Comparison of ENCODE assay signal across 8 mouse cellular contexts in the genomic region with DNA sequence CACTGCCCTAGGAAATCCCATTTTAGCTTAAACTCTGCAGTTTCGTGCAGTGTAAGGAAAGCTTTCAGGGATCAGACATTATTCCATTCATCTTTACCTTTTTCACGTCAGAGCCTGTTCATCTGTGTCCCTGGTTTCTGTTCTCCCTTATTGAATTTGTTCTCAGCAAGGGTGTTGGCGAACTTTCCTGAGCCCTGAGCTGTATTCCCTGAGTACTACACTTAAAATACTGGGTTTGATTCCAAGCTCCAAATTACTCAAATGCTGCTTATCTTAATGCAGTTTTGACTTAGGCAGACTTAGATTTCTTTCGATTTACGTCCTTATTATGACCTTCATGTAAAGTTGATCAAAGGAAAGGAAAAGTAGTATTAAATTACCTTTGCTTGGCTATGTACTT. TPM values are rescaled to one million over a fixed set of nuclear protein-coding genes. Genes with fewer than 3 reads are reported as not detected.
DNase-seq lines count a peak whose midpoint lies in the region; ATAC-seq lines count a peak whose summit lies in the region.

No protein-coding gene starts in this region.

- no peaks in the 10 kb centered on the region for H3K27me3 ChIP-seq in kidney, embryonic 16.5 days (ENCODE audit: insufficient read depth, low read length)
- no peaks in the 10 kb centered on the region for H3K27me3 ChIP-seq in embryonic facial prominence, embryonic 10.5 days (replicated peaks; ENCODE audit: low read depth, poor library complexity, severe bottlenecking)
- H3K27me3 ChIP-seq in midbrain, embryonic 15.5 days (replicated peaks): no peaks in the 10 kb centered on the region

- no peak for DNase-seq in kidney, postnatal 36 days
- DNase-seq in embryonic facial prominence, embryonic 10.5 days (ENCODE audit: low spot score): no peak
- DNase-seq in hindlimb bud, embryonic 11.5 days (ENCODE audit: extremely low spot score, low read depth, low spot score): peak; percentile 5
- DNase-seq in cerebellum, postnatal 25 days: no peak
- no peak for DNase-seq in thymus, postnatal 4 days

- ATAC-seq in kidney, embryonic 16.5 days (ENCODE audit: low FRiP score, low TSS enrichment): no peak
- no peak for ATAC-seq in midbrain, embryonic 15.5 days (replicated peaks)
- ATAC-seq in megakaryocyte-erythroid progenitor cell, adult 5-6 weeks (replicated peaks; ENCODE audit: low FRiP score, low TSS enrichment, poor library complexity, severe bottlenecking): no peak

- no peaks in the 10 kb centered on the region for H3K36me3 ChIP-seq in kidney, embryonic 16.5 days (ENCODE audit: insufficient read depth, low read length)
- peaks cover 2% of the 10 kb centered on the region for H3K36me3 ChIP-seq in embryonic facial prominence, embryonic 10.5 days (replicated peaks)
- H3K36me3 ChIP-seq in midbrain, embryonic 15.5 days (replicated peaks): no peaks in the 10 kb centered on the region

- peak overlapping the region; percentile 97 for H3K9ac ChIP-seq in kidney, embryonic 16.5 days (replicated peaks; ENCODE audit: low read length)
- H3K9ac ChIP-seq in midbrain, embryonic 15.5 days: peak overlapping the region; percentile 84

- peak overlapping the region; percentile 97 for H3K4me3 ChIP-seq in kidney, embryonic 16.5 days (ENCODE audit: low read length)
- H3K4me3 ChIP-seq in embryonic facial prominence, embryonic 10.5 days: peak overlapping the region; percentile 88
- H3K4me3 ChIP-seq in midbrain, embryonic 15.5 days: peak overlapping the region; percentile 68

- WGBS in kidney, embryonic 16.5 days: 11% methylated on average over 5 of the region's 5 CpGs
- WGBS in embryonic facial prominence, embryonic 10.5 days: 23% methylated on average over 5 of the region's 5 CpGs
- 23% methylated on average over 5 of the region's 5 CpGs for WGBS in midbrain, embryonic 15.5 days

- no peaks in the 10 kb centered on the region for H3K9me3 ChIP-seq in kidney, embryonic 16.5 days (ENCODE audit: low read length)
- H3K9me3 ChIP-seq in embryonic facial prominence, embryonic 10.5 days: no peaks in the 10 kb centered on the region
- no peaks in the 10 kb centered on the region for H3K9me3 ChIP-seq in midbrain, embryonic 15.5 days

- peak overlapping the region; percentile 86 for H3K4me2 ChIP-seq in kidney, embryonic 16.5 days (replicated peaks; ENCODE audit: low read depth, low read length)
- peak overlapping the region; percentile 75 for H3K4me2 ChIP-seq in midbrain, embryonic 15.5 days

- H3K27ac ChIP-seq in kidney, embryonic 16.5 days (ENCODE audit: low read length): peak overlapping the region; percentile 85
- H3K27ac ChIP-seq in embryonic facial prominence, embryonic 10.5 days (replicated peaks): peak overlapping the region; percentile 97
- H3K27ac ChIP-seq in midbrain, embryonic 15.5 days: peak overlapping the region; percentile 98

- H3K4me1 ChIP-seq in kidney, embryonic 16.5 days (ENCODE audit: insufficient read depth, low read length): peaks cover 15% of the 10 kb centered on the region
- peaks cover 16% of the 10 kb centered on the region for H3K4me1 ChIP-seq in embryonic facial prominence, embryonic 10.5 days
- peaks cover 11% of the 10 kb centered on the region for H3K4me1 ChIP-seq in midbrain, embryonic 15.5 days

RNA-seq across cellular contexts. Expression of a gene that starts 0.4 kb away (rescaled TPM):
- polyA plus RNA-seq in kidney, embryonic 16.5 days (2015; fragmentation: Nextera tagmentation; extraction: Ambion mirVana): 36.3 and 37.8 TPM in 2 replicates
- 20.8 and 26.1 TPM in 2 replicates for polyA plus RNA-seq in embryonic facial prominence, embryonic 10.5 days (2016; fragmentation: Nextera tagmentation; extraction: Ambion mirVana)
- polyA plus RNA-seq in midbrain, embryonic 15.5 days (2015; fragmentation: Nextera tagmentation; extraction: Ambion mirVana): 27.1 and 28.3 TPM in 2 replicates
- total RNA-seq in megakaryocyte-erythroid progenitor cell, adult 5-6 weeks (2014; fragmentation: Nextera tagmentation): 1.3 TPM in 2 replicates
- 0.23 TPM in 2 replicates for total RNA-seq in megakaryocyte-erythroid progenitor cell, adult 5-6 weeks (2017)
